Mouse (Mus musculus) thymus, postnatal 10 days (tissue): ENCODE data around the gene Suclg2.

Experiments
- DNase-seq, 2 experiments: peaks; one replicate each; pipeline ENCODE4 v3.0.0; 2021; ENCODE audit warnings: low spot score in 2 of 2

Suclg2 gene

DNA sequence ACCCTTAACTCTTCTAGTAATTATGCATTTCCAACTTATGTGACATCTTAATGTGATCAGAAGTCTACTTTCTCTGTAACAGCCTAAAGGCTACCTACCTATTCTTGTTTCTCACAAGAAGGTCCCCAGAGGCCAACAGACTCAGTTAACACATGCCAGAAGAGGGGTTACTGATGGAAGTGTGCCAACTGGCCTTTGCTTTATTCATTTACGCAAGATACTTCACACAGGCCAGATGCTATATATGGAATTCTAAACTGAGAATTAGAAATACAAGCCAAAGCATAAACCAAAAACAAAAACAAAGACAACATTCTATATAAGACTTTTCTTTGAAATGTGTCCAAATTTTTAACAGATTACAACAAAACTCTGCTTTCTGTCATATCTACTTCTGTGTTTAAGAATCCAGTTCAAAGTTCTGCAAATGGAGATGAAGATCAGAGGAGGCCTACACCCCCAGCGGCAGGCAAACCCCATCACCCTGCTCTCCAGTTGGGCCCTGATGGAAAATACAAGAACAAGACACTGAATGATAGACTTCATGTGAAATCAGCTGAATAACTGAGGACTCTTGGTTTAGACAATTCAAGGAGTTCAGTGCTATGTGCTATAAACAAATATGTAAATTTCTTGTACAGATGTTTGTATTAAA lies 155.1 kb downstream of the Suclg2 start:
- no peak for DNase-seq

- DNase-seq = no peak
These were observed 162.3 kb downstream of the Suclg2 start for GRCm38 (mm10) chr6:95556320-95556719.

DNA sequence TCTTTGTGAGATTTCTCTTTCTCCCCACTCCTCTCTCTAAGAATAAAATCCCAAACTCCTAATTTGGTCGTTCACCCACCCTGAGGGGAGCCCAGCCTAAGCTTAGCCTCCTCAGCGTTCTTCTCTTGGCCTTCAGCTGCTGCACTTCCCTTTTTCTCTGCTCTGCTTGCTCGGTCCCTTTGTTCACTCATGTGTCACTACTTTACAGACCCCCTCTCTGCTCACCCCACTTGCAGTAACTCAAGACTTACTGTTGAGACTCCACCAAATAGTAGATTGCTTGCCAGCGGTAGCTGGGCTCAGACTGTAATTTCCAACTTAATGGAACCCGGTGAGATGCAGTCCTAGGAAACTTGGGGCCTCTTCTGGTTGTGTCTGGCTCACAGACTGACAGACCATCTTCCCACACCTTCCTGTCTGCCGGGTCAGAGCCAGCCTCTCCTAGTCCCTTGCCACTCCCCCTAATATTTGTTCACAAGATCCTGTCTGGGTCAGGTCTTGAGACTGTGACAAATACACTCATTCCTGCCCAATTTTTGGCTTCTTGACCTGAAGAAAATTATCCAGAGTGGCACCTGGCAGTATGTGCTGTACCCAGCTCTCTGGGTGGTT lies 166.2 kb downstream of the Suclg2 start:
- DNase-seq = no peak

GRCm38 (mm10) chr6:95551000-95551399 lies 167.6 kb downstream of the Suclg2 start:
- no peak for DNase-seq

DNA sequence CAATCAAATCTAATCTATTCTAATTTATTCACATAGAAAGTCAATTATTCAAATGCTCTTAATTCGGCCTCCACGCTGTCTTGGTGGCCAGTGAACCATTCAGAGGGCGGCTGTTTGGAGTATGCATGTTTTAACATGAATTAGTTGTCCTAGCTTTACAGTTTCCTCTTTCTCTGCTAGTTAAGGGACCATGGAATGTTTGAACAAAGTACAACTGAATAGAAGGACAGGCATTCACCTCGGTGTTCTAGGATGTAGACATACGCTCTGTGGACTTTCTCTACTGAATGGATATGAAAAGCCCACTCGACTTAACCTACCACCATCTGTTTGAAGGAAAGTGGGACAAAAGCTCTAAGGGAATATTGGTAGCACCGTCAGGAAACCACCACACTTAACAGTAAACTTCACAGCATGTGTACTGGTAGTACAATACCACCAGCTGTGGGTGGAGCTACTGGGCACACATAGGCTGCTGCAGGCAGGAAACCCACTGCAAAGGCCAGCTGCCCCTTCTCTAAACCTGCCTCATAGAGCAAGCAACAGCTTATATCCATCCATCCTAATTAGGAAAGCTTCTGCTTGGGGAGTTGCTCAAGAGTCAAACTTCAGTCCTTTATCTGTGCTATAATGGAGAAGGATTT lies 172.3 kb downstream of the Suclg2 start:
- DNase-seq = no peak

- no peak for DNase-seq
These were observed 172.9 kb downstream of the Suclg2 start for GRCm38 (mm10) chr6:95545714-95546113.

DNA sequence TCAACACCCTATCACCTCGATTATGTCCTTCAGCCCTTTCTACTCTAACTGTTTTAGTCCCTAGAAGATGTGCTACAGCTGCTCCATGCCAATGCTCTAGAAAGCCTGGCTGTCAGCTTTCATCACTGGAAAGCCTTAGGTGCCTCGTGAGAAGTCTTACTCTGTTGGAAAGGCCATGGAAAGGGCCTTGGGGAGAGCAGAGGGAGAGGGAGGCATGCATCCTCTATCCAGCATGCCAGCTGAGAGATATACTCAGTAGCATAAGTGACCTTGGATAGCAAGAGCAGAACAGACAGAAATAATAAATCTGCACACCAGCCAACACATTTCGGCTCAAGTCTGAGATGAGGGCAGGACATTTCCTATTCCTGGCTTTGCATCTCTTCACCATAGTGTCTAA lies 173.3 kb downstream of the Suclg2 start:
- no peak for DNase-seq

DNA sequence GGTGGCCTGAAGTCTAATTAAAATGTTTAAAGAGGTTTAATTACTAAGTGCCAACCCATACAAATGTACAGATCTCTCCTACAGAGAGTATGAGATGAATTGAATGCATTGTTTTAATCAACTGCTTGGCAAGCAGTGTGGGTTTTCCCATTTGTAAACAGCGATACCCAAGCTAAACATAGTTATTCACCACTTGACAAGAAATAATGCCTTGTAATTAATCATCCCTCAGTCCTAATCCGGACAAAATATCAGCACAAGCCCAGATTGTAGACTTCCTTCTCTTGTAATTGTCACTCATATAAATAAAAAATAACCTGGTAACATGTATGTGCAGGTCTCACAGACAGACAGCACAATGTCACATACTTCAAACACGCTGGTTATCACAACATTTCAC lies 183.4 kb downstream of the Suclg2 start:
- DNase-seq = no peak

GRCm38 (mm10) chr6:95519846-95520245 lies 198.8 kb downstream of the Suclg2 start:
- DNase-seq = no peak

GRCm38 (mm10) chr6:95518406-95518805 lies 200.2 kb downstream of the Suclg2 start:
- no peak for DNase-seq

GRCm38 (mm10) chr6:95515721-95516120 lies 202.9 kb downstream of the Suclg2 start:
- DNase-seq = no peak

DNA sequence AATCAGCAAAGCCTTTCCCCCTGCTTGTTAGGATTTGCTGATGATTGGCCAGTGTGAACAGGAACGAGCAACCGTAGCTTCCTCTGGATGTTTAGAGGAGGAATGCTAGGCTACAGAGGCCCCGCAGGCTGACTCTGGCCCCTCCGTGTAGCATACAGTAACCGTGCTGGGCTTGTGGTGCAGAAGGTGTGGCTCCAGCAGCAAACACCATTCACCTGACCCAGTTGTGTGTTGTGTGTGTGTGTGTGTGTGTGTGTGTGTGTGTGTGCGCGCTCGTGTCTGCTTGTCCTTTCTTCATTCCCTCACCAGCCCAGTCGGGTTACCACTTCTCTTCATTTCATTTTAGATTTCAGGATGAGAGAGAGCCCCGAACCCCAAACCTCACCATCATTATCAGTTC lies 203.9 kb downstream of the Suclg2 start:
- DNase-seq = no peak

DNA sequence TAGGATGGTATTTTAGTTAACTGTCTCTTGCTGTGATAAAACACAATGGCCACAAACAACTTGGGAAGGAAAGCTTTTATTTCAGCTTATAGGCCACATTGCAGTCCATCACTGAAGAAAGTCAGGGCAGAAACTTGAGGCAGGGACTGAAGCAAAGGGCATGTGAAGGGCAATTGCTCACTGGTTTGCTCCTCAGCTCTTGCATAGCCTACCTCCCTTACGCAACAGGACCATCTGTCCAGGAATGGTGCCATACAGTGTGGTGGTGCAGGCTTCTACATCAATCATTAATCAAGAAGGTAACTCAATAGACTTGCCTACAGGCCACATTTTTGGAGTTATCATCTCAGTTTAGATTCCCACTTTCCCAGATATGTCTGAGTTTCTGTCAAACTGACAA lies 206.9 kb downstream of the Suclg2 start:
- DNase-seq = no peak

GRCm38 (mm10) chr6:95500771-95501170 lies 217.8 kb downstream of the Suclg2 start:
- no peak for DNase-seq

GRCm38 (mm10) chr6:95499639-95500038 lies 219.0 kb downstream of the Suclg2 start:
- no peak for DNase-seq

- DNase-seq = no peak
These were observed 226.2 kb downstream of the Suclg2 start for GRCm38 (mm10) chr6:95492216-95492956.

GRCm38 (mm10) chr6:95491043-95491442 lies 227.6 kb downstream of the Suclg2 start:
- DNase-seq = no peak

- DNase-seq = no peak
These were observed 232.8 kb downstream of the Suclg2 start for GRCm38 (mm10) chr6:95485791-95486190.

DNA sequence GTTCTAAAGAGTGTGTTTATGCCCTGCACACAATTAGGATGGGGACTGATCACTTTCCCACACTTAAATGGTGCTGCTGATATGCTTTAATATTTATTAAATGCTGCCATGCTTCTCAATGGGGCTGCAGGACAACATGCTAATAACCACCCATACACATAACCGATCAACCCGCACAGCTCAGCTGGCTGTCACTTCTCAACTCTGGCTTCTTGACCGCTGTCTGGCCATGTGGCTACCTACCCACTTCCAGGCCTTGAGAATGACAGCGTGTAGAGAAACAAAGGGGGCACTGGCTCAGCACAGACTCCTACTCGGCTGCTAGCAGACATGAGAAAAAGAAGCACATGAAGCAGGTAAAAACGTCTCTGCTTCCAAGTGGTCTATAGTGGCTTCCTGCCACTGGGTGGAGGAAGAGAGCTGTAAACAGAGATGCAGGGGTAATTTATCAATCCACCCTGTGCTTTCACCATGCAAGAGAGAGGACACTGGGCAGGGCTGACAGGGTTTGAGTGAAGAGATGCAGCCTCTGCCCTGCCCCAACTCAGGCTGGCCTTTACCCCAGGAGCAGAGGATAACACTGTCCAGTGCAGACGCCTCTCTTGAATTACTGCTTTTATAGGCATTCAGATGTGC lies 234.3 kb downstream of the Suclg2 start:
- DNase-seq = no peak

DNA sequence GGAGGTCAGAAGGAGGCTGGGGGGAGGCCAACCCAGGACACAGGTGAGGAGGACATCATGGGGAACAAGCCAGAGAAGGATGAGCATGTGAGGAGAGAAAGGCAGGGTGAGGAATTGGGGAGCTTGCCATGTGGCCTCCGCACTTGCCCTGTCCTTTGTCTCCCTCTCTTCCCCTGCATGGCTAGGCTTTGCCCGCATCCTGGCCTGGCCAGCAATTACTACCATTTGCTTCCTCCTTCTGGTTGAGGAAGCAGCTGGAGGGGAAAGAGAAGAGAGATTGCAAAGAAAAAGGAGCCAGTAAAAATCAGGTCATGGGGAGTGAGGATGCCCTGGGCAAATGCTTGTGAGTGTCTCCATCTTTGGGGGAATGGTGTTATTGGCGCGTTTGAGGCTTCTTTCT lies 234.9 kb downstream of the Suclg2 start:
- DNase-seq = no peak

DNA sequence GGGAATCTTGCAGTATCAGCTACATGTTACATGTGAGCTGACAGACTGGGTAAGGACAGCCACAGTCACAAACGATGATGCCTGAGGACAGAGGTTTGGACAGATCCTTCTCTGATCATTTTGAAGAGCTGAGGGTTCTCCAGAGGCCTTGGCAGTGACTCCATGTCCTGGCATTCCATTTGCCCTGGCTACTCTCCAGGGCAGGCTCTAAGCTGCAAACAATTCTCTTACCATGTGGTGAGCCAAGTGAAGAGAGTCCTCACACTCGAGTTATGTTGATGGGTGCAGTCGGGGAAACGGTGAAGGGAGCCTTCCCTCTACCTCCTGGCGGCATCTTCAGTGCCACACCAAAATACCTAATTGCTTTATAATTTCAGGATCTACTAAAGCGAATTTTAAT lies 235.5 kb downstream of the Suclg2 start:
- no peak for DNase-seq

DNA sequence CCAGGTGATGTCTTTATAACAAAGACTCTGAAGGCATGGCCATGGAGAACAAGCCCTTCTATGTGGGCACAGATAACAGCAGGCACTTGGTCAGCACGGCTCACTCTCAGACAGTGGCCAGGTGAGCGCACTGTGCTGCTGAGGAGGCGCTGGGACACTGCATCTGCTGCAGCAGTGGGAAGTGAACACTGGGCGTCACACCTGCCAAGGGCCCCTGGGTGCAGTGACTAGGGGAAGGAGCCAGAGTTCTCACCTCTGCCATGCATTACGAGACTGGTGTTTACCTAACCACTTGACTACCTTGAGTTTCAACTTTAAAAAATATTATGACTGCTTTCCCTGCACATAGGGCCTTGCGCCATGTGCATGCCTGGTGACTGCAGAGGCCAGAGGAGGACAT lies 238.8 kb downstream of the Suclg2 start:
- DNase-seq = no peak
